Mouse (Mus musculus) embryonic facial prominence, embryonic 11.5 days (tissue): ENCODE results near the gene Neurl3. TPM values are rescaled to one million over a fixed set of nuclear protein-coding genes. Genes with fewer than 3 reads are reported as not detected.
A peak's percentile ranks its signal among the peaks of the same experiment; 100 is the strongest.

ENCODE experiments used
- ATAC-seq: fragments of 200-750 bp; cut with Nextera tagmentation; replicated peaks from 2 replicates; pipeline ENCODE4 v1.8.0; 2017; ENCODE audit warnings: low read depth; ENCODE audit not compliant: insufficient number of reproducible peaks, low FRiP score, low TSS enrichment
- DNase-seq: peaks from one replicate; pipeline ENCODE4 v3.0.0-alpha.2; 2015; ENCODE audit warnings: low spot score
- H3K27ac ChIP-seq: fragments of 300-500 bp; sonication (generic); replicated peaks from 2 replicates; pipeline ENCODE4 v1.5.1; 2014; ENCODE audit warnings: mild to moderate bottlenecking, low read depth, low read length, control low read depth
- H3K27me3 ChIP-seq: fragments of 300-500 bp; sonication (generic); 2 replicates; pipeline ENCODE4 v1.6.1; 2014; ENCODE audit warnings: mild to moderate bottlenecking, low read length, moderate library complexity, mixed read lengths; ENCODE audit not compliant: control insufficient read depth, insufficient read depth
- H3K36me3 ChIP-seq: fragments of 300-500 bp; sonication (generic); replicated peaks from 2 replicates; pipeline ENCODE4 v1.6.1; 2014; ENCODE audit warnings: low read depth, mild to moderate bottlenecking, low read length, moderate library complexity, mixed read lengths; ENCODE audit not compliant: control insufficient read depth, insufficient read depth
- H3K4me1 ChIP-seq: fragments of 300-500 bp; sonication (generic); 2 replicates; pipeline ENCODE4 v1.6.1; 2014; ENCODE audit warnings: low read length, mixed read lengths; ENCODE audit not compliant: control insufficient read depth, insufficient read depth
- H3K4me2 ChIP-seq: fragments of 300-500 bp; sonication (generic); 2 replicates; pipeline ENCODE4 v1.6.1; 2014; ENCODE audit warnings: low read depth, mild to moderate bottlenecking, control low read depth, low read length, moderate library complexity
- H3K4me3 ChIP-seq: fragments of 300-500 bp; sonication (generic); 2 replicates; pipeline ENCODE4 v1.5.1; 2014; ENCODE audit warnings: low read depth, low read length, control low read depth
- H3K9ac ChIP-seq: fragments of 300-500 bp; sonication (generic); replicated peaks from 2 replicates; pipeline ENCODE4 v1.6.1; 2014; ENCODE audit warnings: mild to moderate bottlenecking, control low read depth, low read length
- H3K9me3 ChIP-seq: fragments of 300-500 bp; sonication (generic); replicated peaks from 2 replicates; pipeline ENCODE4 v1.6.1; 2016; ENCODE audit warnings: mild to moderate bottlenecking, low read length, inconsistent platforms, mixed read lengths; ENCODE audit not compliant: control insufficient read depth
- WGBS: fragments of 180-500 bp; shearing (Covaris S2); extraction: QIAGEN DNeasy Blood & Tissue Kit; methylation state at CpG from one replicate; pipeline ENCODE4 v1.1.7; 2014; 5-methylcytosine and 5-hydroxymethylcytosine counted together
- polyA plus RNA-seq: library from polyadenylated mRNA; unstranded; fragments of >200 nt; fragmentation: Nextera tagmentation; extraction: Ambion mirVana; gene quantifications from 2 replicates; pipeline ENCODE4 v1.2.1, GENCODE M21; 2014

Neurl3 gene
- polyA plus RNA-seq, 1 experiment from 2014 or later = 1.2 TPM

DNA sequence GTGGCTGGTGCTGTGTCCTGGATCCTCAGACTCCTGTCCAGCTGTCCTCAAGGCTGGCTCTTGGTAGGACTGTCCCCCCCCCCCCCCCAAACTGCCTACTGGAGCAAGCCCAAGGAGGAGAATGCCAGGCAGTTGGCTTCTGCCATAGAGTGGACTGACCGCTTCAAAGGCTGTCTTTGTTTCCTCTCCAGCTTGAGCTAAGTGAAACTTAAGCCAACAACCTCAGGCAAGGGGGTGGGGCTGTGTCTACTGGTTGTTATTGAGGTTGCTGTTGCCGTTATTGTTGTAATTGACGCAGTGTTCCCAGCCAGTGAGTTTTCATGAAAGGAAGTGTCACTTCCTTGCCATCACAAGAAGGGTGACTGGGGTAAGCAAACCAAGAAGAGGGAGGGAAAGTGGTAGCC, 35.0 kb upstream of the Neurl3 start:
- no peak overlapping the region for H3K4me3 ChIP-seq
- no peaks in the 10 kb centered on the region for H3K9me3 ChIP-seq
- H3K27ac ChIP-seq = no peak overlapping the region
- ATAC-seq (no peak), DNase-seq (peak; percentile 63)
- H3K27me3 ChIP-seq = peaks cover 4% of the 10 kb centered on the region; the same call in 1 of the 2 replicates
- peak overlapping the region; percentile 8; the same call in 1 of the 2 replicates for H3K4me2 ChIP-seq
- H3K9ac ChIP-seq = no peak overlapping the region
- no peaks in the 10 kb centered on the region for H3K36me3 ChIP-seq
- H3K4me1 ChIP-seq = peaks cover 4% of the 10 kb centered on the region; the same call in 1 of the 2 replicates
- WGBS = 10% methylated on average over 3 of the region's 3 CpGs

- Histone ChIP-seq H3K9me3 (no peaks in the 10 kb centered on the region), H3K4me2 (no peak overlapping the region; the same call in 1 of the 2 replicates), H3K9ac (no peak overlapping the region), H3K27me3 (peaks cover 4% of the 10 kb centered on the region; the same call in 1 of the 2 replicates), H3K27ac (no peak overlapping the region), H3K4me3 (no peak overlapping the region), H3K4me1 (peaks cover 4% of the 10 kb centered on the region; the same call in 1 of the 2 replicates), H3K36me3 (no peaks in the 10 kb centered on the region)
- DNase-seq (no peak), ATAC-seq (no peak)
- WGBS = 48% methylated on average over 9 of the region's 9 CpGs
Observed at GRCm38 (mm10) chr1:36308966-36309475, 34.5 kb upstream of the Neurl3 start.

DNA sequence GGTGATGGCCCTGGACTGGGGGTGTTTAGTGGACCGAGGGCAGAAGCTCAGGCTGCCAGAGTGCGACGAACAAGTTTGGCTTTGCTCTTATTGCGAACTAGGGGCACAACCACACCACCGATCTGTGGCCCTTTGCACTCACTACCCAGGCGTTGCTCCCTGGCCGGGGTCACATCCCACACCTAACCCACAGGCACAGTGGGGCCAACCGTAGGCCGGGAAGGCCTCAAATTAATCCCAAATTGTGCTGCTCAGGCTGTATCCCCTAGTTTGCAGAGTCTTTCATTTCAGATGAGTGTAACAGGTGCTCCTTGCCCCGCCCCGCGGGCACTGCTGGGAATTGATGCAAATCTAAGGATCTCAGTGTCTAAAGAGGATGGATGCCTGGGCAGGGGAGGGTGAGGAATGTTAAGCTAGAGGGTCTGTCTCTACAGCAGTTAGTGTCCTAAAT, 34.0 kb upstream of the Neurl3 start:
- Histone ChIP-seq H3K4me2 (peak overlapping the region; percentile 92), H3K4me3 (peak overlapping the region; percentile 56), H3K9ac (no peak overlapping the region), H3K4me1 (peaks cover 4% of the 10 kb centered on the region; the same call in 1 of the 2 replicates), H3K36me3 (no peaks in the 10 kb centered on the region), H3K27me3 (peaks cover 4% of the 10 kb centered on the region; the same call in 1 of the 2 replicates), H3K9me3 (no peaks in the 10 kb centered on the region), H3K27ac (no peak overlapping the region)
- DNase-seq (no peak), ATAC-seq (no peak)
- 5% methylated on average over 12 of the region's 12 CpGs for WGBS

DNA sequence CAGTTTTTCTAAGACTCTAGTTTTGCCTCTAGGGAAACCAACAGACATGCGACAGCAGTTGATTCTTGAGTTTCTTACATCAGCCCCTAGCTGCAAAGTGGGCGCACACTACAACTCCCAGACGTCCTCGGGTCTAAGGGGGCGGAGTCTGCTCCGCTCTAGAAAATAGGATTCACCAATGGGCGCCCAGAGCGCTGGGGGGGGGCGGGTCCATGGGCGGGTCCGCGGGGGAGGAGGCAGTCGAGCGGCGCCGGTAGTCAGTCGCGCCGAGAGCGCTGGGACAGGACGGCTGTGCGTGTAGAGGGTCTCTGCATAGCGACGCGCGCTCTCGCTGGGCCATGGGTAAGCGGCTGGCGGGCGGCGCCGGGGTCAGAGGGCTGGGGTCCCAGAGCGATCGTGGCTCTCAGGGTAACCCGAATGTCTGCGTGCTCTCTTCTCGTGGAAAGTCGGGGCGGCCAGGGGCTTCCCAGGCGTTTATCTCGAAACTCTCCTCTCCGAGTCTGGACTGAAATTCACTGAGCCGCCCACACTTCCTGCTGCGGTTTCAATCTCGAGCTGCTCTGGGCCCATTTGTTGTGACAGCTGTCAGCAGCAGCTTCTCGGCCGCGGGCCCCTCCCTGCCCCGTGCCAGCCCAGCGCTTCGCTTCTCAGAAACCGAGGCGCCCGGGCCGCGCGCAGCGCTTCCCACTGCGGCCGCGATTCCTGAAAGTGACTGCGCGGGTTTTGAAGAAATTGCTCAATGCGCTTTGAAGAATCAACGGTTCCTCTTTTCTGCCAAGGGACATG, 33.2 kb upstream of the Neurl3 start, which contains the start of gene Arid5a:
TSS of gene Arid5a (plus strand) at position 239 of the 786 bp plus-strand sequence.
- no peaks in the 10 kb centered on the region for H3K36me3 ChIP-seq
- peak within 1 kb of the TSS; percentile 56 for H3K4me3 ChIP-seq
- ATAC-seq (peak; percentile 83), DNase-seq (peak; percentile 94)
- peaks cover 4% of the 10 kb centered on the region; the same call in 1 of the 2 replicates for H3K4me1 ChIP-seq
- H3K4me2 ChIP-seq = peak within 1 kb of the TSS; percentile 92
- under 1% methylated on average over 65 of the region's 65 CpGs for WGBS
- H3K27me3 ChIP-seq = peaks cover 4% of the 10 kb centered on the region; the same call in 1 of the 2 replicates
- H3K27ac ChIP-seq = no peak within 1 kb of the TSS
- no peaks in the 10 kb centered on the region for H3K9me3 ChIP-seq
- H3K9ac ChIP-seq = peak within 1 kb of the TSS; percentile 44

DNA sequence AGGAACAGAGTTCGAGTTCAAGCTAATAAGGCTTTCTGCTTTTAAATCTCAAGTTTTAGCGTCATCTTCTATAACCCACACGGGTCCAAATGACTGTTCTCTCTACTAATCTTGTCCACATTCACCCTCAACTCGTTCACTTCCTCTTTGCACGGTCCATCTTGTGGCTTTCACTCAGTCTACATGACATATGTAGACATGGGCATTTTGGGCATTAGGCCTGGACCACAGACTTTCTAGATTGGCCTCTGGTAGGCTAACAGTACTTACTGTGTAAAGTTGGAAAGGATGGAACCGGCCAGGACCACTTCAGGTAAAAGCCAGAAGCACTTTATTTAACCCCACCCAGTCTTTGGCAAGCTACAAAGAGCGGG, 32.6 kb upstream of the Neurl3 start:
- no peak overlapping the region for H3K4me3 ChIP-seq
- 68% methylated on average over 7 of the region's 7 CpGs for WGBS
- DNase-seq = no peak
- H3K9me3 ChIP-seq = no peaks in the 10 kb centered on the region
- no peaks in the 10 kb centered on the region for H3K36me3 ChIP-seq
- no peak overlapping the region for H3K9ac ChIP-seq
- ATAC-seq = peak; percentile 5
- H3K27me3 ChIP-seq = peaks cover 4% of the 10 kb centered on the region; the same call in 1 of the 2 replicates
- H3K4me2 ChIP-seq = no peak overlapping the region
- H3K27ac ChIP-seq = no peak overlapping the region
- peaks cover 4% of the 10 kb centered on the region; the same call in 1 of the 2 replicates for H3K4me1 ChIP-seq

- Histone ChIP-seq H3K27me3 (peaks cover 4% of the 10 kb centered on the region; the same call in 1 of the 2 replicates), H3K4me3 (no peak overlapping the region), H3K4me1 (peaks cover 4% of the 10 kb centered on the region; the same call in 1 of the 2 replicates), H3K36me3 (no peaks in the 10 kb centered on the region), H3K4me2 (no peak overlapping the region), H3K9ac (no peak overlapping the region), H3K27ac (no peak overlapping the region), H3K9me3 (no peaks in the 10 kb centered on the region)
- ATAC-seq = no peak
- no peak for DNase-seq
- 79% methylated on average over 6 of the region's 6 CpGs for WGBS
Observed at GRCm38 (mm10) chr1:36306120-36306519, 31.6 kb upstream of the Neurl3 start.

DNA sequence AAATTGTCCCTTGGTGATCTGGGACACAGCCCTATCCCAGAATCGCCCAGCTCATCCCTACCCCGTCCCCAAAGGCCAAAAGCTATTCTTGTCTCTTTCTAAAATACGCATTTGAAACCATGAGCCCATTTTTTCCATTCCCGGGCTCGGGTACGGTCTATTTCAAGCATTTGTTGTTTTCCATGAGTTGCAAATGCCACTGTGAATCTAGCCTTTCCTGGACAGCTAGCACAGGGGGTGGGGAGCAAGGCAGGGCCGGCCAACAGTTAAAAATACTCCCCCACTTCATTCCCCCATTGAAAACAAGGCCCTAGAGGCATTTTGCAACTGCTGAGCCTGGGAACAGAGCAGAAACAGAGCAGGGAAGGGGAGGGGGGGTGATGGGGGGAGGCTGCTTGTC, 30.3 kb upstream of the Neurl3 start:
- 63% methylated on average over 7 of the region's 7 CpGs for WGBS
- DNase-seq (no peak), ATAC-seq (no peak)
- peaks cover 4% of the 10 kb centered on the region; the same call in 1 of the 2 replicates for H3K4me1 ChIP-seq
- H3K36me3 ChIP-seq = no peaks in the 10 kb centered on the region
- no peak overlapping the region for H3K4me2 ChIP-seq
- no peak overlapping the region for H3K4me3 ChIP-seq
- H3K27ac ChIP-seq = no peak overlapping the region
- H3K27me3 ChIP-seq = peaks cover 7% of the 10 kb centered on the region; the same call in 1 of the 2 replicates
- H3K9ac ChIP-seq = no peak overlapping the region
- H3K9me3 ChIP-seq = no peaks in the 10 kb centered on the region
